Mouse (Mus musculus): ENCODE measurements at regions not wholly inside any gene's neighbourhood (a gene's known extent, or its start where the extent isn't known, plus 50 kb on each side); places are given as distances from the start of the nearest gene placed in this dataset.

DNA sequence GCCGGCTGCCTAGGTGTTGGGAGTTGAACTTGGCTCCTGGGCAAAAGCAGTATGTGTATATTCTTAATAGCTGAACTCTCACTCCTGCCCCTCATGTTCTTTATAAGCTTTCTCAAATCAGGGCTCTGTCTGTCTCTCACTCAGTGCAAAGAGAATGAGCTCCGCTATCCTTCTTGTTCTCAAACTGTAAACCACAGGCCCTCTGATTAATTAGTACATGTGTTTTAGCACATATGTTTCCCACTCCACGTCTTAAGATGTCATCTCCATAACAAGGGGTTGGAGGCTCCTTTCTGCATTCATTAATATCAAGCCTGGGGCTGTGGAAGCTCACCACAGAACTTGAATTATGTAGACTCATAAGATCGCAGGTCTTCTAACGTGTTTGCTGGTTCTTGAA is 104.7 kb downstream of the Nsun3 start:
- DNase-seq: no peak

DNA sequence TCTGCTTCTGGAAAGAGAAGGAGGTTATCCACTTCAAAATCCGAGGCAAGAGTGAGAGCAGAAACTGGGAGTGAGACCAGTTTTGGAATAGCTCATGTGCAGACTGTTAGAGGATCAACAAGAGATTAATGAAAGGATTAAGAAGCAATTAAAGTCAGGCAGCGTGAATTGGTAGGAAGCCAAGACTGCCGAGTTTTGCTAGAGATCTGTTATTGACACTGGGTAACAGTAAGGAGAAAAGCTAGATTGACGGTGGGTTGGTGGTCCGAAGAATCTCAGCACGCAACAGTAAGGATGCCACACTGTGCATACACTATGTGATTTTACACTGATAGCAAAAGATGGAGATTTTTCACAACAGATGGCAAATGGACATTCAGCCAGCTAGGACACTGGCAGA is 109.8 kb downstream of the Nsun3 start:
- no peak for DNase-seq

DNA sequence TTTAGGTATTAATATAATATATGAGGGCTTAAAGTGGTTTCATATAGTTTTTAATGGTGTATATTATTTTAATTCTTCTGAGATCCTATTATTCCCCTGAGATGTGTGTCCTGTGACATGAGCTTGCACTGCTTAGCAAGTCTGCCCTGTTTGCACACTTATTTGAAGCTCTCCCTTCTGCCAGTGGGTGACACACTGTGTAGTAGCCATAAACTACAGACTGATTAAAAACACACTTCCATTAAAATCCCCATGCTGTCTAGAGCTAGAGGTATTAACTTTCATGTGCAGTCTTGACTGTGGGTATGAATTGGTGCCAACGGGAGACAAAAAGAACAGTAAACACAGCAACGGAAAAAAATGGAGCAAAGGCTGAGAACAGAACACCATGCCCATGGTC is 129.2 kb downstream of the Nsun3 start:
- no peak for DNase-seq

DNA sequence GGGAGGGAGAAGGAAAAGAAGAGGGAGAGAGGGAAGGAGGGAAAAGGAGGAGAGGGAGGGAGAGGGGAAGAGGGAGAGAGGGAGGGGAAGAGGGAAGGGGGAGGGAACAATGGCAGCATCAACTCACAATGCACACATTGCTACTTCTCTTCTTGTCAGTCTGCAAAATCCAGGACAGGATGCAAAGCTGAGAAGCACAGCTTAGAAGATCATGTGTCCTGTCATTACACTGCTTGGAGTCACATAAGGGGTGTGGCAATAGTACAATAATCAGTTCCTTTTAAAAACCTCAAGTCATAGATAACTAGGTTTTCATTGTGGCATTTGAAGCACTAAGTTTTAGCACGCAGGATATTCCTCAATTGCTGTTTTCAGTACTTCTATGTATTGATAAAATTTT is 132.2 kb downstream of the Nsun3 start:
- no peak for DNase-seq

DNA sequence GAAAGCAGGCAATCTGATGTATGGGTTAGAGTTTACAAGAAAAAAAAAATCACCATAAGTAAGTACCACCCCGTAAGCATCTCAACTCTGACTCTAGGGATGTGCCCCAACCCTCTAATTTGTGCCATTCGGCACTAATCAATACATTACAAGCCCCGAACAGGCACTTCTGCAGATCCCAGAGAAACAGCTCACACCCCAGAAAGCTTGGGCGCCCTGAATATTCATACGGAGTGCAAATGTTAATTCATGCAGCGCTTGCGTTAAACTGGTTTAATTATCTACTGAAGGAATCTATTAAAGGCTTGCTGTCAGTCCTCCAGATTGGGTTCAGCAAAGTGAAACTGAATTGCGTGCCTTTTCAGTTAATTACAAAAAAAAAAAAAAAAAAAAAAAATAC is 132.8 kb downstream of the Nsun3 start:
- no peak for DNase-seq

DNA sequence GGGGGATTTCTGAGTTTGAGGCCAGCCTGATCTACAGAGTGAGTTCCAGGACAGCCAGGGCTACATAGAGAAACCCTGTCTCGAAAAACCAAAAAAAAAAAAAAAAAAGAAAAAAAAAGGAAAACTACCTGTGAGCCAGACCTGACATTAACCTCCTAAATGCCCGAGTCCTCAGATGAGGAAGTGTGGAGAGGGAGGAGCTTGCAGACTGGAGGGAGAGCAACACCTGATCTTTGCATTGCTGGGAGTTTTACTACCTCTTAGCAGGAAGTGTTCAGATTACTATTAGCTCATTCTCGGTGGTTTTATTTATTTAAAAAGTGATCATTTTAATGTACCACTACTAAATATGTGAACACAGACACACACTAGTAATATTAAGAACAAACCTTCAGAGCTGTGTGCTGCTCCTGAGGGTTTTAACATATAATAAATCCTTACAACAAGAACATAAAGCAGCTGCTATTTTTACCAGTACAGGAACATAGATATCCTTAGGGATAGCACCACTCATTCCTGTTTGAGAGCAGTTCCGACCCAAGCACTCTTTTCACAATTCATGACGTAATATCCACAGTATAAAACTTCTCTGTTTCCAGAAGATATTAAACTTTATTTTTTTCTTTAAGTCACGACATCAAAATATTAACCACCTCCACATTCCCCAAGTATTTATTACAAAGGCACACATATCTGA is 133.7 kb downstream of the Nsun3 start:
- DNase-seq: no peak

DNA sequence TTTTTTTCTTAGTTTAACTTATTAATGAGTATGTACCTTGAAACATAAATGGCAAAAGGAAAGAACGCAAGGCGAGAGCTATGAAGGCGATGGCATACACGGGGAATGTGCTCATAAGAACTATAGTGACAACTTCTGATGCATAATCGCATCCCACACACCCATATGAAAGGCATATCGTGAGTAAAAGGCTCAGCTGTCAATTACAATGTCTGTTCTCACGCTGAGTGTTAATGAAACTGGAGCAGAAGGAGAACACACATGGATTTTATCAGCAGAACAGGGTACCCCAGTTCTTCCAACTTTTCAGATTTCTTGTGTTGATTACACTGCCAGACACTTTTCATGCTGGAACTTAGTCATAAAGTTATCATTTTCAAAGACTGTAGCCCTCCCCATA is 135.8 kb downstream of the Nsun3 start:
- no peak for DNase-seq

DNA sequence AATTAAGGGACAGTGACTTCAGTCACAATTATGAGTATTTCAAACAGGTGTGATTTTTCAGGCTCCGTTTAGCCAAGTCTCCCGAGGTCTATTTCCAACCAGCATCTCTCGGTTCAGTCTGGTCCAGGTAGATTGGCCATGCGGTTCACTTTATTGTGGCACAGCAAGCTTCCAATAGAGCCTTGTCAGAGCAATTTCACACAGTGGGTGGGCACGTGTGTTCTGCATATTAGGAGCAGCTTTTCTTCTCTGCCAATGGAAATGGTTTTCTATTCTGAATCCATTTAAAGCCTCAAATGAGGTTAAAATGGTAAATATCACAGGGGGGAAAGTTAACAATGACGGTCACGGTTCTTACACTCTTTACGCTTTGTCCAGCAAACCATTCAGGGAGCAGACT is 138.3 kb downstream of the Nsun3 start:
- DNase-seq: no peak

DNA sequence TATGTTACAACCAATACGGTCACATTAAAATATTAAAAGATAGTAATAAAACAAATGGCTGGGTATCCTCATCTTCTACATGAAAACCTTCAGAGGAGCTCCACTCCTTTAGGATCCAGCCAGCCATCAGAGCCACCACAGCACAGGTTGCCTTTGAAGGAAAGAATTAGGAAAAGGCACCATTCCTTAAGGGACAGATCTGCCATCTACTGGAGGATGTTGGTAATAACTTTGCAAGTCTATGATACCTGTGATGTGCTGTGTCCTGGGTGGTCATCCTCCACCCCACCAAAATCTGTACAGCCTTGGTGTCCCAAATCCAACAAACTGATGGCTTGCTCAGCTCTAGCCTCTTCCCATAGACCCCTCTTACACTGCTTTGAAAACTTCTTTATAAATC is 140.5 kb downstream of the Nsun3 start:
- DNase-seq: no peak

DNA sequence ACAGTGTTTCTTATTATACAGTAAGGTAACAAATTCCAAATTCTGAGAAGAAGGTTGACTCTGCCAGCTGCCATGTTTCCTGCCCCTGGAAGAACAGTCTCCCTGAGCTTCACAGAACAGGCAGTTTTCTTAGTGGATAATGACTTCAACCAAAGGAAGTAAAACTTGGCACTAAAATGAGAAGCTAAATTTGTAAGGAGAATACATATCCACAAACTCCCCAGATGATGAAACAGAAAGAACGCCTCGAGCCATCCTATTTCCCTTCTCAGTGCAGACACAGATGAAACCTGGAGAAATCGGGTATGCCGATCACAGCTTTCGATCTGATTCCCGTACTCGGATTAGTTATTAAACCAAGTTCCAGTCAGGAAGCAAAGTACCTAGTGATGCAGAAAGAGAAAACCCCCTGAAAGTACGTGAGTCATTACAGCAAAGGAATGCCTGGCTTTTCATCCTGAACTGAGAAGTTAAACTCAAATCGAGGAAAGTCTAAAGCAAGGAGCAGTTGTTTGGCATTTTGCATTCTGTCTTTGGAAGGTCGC is 143.7 kb downstream of the Nsun3 start:
- DNase-seq: no peak

DNA sequence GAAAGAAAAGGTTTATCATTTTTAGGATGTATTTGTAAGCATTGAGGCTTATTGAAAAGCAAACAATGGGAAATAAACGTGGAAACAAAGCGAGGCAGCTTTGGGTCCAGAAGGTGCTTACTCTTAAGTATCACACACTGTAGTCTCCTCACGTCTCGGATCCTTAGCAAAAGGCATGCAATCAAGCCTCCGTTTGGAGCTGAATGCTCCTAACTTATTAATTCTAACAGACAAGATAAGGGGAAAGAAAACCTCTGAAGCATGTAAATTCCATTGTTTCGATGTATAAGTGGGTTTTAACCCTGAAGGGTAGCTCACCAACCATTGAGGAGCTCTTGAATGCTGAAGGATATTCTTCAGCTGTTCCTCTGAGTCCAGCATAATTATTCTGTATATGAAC is 162.7 kb downstream of the Nsun3 start:
- no peak for DNase-seq

DNA sequence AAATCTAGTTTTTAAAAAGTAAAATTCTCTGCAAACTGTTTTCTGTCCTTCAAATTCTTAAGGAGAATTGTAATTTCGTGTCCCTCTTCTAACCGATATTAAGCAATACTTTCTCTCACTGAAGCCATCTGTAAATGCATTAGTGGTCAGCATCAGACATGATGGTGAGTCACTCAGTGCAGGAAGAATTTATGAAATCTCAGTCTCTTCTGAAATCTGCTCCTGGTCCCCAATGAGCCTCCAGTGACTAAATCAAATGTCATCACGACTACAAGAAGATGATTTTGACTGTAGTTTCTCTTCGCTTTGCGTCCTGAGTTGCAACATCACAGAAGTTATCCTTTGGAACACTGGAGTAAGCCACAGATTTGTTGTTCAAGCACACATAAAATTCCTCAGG is 175.7 kb downstream of the Nsun3 start:
- DNase-seq: no peak

DNA sequence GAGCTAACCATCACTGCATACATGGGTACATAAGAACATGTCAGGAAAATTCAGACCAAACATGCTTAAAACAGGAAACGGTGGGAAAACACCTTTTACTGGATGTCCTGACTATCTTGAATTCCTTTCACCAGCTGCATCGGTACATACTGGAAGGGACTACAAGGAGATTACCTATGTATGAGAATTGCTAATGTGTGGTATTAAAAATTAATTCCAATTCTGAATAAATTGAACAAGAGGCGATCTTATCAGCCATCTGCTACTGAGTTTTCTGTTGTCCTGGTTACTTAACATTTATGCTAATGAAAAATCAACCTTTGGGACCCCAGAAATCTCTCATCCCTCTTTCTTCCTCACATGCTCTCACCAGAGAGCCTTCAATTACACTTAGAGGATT is 178.0 kb downstream of the Nsun3 start:
- DNase-seq: no peak

DNA sequence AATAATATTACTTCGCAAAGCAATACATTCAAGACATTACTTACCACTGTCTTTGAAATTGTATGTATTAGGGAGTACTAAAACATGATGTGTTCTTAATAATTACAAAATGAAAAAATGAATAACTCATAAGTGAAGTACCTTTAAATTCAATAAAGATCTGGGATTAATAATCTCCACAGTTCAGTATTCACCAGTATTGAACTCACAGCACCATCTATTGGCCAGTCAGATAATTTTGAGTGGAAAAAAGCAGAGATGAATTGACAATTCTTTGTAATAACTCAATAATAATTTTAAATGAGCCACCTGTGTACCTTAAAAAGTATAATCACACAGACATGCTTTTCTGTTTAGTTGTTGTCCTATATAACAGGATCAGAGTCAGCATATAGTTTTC is 180.7 kb downstream of the Nsun3 start:
- no peak for DNase-seq

DNA sequence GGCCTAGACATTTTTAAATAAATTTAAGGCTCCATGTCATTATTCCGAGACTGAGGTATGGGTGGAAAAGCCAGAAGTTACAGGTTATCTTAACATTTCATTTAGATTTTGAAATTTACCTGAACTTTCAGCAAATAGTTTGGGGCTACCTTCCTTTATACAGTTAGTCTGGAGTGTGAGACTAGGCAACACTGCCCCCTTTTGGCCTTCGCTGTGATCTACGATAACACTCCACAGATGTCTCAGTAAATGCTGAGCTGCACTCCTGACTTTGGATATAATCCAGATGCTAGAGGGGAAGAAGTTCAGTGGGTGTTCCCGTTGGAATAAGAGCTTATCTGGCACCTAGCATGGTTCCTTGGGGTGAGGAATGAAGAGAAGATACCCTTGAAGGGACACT is 224.6 kb downstream of the Nsun3 start:
- peak; percentile 10 for DNase-seq

DNA sequence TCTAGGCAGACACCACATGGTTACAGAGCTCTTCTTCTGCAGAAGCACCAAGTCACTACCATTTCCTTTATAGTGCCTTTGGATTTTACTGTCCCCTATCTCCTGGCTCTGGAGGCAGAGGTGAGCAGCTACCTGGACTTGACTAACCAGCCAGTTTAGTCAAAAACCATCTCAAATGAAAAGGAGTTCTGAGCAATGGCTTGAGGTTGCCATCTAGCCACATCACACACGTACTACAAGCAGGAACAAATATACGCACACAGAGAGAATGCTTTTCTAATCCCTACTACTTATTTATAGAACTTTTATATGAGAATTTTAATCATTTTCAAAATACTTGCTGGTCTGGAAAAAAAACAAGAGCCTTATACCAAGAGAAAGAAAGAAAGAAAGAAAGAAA is 243.5 kb downstream of the Nsun3 start:
- DNase-seq: no peak

DNA sequence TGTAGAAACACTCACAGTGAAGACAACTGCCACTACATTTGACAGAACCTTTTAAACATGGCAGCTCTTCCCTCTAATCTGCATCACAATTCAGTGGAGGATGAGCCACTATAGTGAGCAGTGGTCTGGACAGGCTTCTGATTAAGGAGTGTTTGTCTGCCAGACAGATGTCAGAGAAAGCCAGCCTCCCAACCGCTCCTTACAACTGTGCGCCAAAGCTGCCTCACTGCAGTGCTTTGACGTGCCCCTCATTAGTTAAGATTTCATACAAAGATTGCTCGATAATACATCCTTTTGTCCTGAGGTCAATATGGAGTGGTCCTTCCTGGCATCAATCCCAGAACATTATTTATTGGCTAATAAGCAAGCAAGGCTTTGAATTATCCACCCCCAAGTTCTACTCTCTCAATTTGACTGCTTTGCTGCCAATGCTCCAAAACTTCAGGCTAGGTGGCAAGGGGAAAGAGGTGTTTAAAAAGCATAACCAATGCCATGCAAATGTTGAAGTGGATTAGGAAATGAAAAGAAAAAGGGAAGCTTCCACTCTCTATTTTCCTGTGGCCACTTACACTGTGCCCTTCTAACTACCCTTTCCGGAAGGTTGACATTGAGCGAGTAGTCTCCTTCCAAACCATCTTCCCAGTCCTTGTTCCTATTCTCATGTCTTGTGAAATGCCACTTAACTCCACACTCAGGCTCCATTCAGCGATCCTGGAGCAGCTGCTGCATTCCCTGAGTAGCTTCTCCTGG is 248.7 kb downstream of the Nsun3 start:
- no peak for DNase-seq

DNA sequence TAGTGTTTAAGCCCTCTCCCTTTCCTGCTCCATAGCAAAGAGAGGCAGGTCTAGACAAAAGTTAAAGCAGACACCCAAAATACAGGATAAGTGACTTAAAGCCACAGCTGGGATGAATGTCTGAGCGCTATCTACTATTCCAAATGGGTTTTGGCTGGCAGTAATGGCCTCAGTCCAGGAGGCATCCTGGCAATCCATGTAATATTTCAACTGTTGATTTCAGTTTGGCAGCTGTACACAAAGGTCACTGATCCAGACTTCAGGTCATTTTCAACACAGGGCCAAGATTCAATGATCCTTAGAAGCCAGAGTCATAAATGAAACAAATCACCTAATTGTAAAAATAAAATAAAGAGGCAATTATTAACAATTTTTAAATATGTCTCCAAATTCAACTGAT is 277.3 kb downstream of the Nsun3 start:
- DNase-seq: no peak

DNA sequence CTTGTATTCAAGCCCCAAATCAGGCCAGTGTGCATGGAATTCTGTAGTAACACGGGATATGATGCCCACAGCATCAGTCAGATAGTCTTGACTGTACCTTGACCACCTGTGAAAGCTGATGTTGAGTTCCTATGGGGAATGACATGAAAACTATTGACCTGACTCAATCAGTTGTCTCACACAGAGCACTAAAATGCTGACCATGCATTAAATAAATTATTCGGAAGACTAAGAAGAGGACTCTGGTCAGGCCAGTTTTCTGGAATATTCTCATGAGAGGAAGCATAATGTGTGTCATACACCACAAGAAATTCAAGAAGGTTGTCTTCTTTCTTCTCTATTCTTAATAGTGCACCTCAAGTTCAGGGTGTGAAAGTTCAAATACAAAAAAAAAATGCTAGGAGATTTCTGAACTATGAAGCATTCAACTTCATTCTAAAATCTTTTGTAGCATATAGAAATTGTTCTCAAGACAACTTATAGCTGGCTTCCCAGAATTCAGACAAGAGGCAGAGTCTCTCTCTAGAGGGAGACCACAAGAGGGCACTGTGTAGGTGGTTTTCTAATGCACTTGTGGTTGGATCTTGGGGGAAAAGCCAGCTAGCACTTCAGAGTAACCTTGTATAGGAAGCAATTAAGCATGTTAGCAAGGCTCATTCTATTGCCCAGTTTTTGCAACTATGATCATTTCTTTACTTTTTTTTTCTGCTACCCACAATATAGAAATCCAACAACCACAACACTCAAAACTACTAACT is 279.7 kb downstream of the Nsun3 start:
- DNase-seq: no peak

DNA sequence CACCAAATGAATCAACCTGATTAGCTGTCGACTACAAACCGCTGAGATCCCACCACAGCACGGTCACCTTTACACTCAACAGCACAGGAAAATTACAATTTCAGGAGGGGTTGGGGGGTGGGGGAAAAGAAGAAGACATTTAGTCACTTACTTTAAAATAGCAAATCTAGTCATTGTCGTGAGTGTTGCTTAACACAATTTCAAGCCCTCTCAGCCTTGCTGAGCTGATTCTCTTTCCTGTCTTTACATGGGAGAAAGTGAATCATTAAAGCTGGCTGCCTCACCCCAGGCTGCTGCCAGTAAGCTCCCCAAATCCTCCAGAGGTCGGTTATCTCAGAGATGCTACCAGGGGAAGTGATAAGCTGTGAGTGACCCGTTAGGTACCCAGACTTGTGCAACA is 285.7 kb downstream of the Nsun3 start:
- DNase-seq: no peak

DNA sequence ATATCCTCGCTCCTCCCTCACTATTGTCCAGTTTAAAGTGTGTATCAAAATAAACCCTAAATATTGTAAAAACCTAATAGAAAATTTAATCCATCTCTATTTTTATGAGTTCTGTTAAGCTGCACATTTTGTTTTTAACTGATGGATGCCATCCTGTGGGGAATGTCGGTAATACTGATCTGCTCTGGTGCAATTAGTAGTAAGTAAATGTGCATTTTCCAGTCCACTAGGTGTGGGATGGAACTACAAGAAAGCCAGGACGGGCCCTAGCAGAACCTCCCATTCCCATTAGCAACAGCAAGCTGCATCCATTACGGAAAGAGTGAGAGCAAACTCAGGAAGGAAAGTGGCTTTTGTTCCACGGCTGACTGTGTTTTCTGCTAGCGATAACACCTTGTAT is 286.3 kb downstream of the Nsun3 start:
- DNase-seq: no peak

DNA sequence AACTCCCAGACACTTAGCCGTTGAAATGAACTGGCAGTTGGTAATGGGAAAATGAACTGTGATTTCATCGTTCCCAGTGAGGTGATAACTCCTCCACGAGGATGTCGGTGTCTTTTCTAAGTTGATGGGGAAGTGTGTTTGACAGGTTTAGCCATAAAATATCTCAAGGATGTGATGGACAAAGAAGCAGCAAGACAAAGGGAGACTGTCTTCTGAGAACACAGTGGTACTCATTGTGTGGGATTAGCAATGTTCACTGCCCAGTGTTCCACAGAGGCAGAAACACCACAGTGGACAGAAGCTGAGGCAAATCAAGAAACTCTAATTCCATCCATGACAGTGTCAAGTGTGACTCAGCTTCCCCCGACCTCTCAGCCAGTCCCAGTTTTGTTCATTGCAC is 287.9 kb downstream of the Nsun3 start:
- DNase-seq: no peak

DNA sequence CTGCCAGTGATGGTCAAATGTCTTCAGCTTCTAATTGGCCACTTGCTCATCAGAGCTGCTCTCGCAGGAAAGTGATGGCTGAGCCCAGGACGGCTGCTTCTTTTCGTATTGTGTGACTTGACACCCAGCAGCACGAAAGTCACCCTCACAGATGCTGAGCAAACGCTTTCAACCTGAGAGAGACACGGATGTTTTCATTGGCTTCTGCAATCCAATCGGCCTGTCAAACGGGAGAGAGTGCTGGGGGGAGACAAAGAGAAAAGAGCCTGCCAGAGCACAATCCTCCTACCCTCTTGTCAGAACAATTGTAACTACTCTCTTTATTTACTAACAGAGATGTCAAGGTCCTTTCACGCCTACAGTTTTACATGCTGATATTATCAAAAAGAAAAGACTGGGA is 289.9 kb downstream of the Nsun3 start:
- no peak for DNase-seq

Data from gastrocnemius, postnatal 10 days (tissue).